Mouse (Mus musculus) lung, embryonic 14.5 days (tissue): ENCODE measurements around the gene Gm5475. TPM values are rescaled to one million over a fixed set of nuclear protein-coding genes. Genes with fewer than 3 reads are reported as not detected.
A peak's percentile ranks its signal among the peaks of the same experiment; 100 is the strongest.

Experiments
- ATAC-seq: fragments of 200-750 bp; cut with Nextera tagmentation; 2 replicates; pipeline ENCODE4 v1.8.0; 2017; ENCODE audit warnings: mild to moderate bottlenecking, moderate TSS enrichment, moderate library complexity; ENCODE audit not compliant: insufficient read depth
- DNase-seq: peaks from one replicate; pipeline ENCODE4 v3.0.0-alpha.2; 2015
- H3K27ac ChIP-seq: fragments of 300-500 bp; sonication (generic); 2 replicates; pipeline ENCODE4 v1.5.1; 2014; ENCODE audit warnings: low read depth, mild to moderate bottlenecking, moderate library complexity
- H3K27me3 ChIP-seq: fragments of 300-500 bp; sonication (generic); 2 replicates; pipeline ENCODE4 v1.6.1; 2014; ENCODE audit warnings: low read length, control low read depth; ENCODE audit not compliant: insufficient read depth
- H3K36me3 ChIP-seq: fragments of 300-500 bp; sonication (generic); 2 replicates; pipeline ENCODE4 v1.6.1; 2014; ENCODE audit warnings: control low read depth; ENCODE audit not compliant: insufficient read depth
- H3K4me1 ChIP-seq: fragments of 300-500 bp; sonication (generic); 2 replicates; pipeline ENCODE4 v1.6.1; 2014; ENCODE audit warnings: antibody characterized with exemption, control low read depth; ENCODE audit not compliant: insufficient read depth
- H3K4me2 ChIP-seq: fragments of 300-500 bp; sonication (generic); 2 replicates; pipeline ENCODE4 v1.6.1; 2014; ENCODE audit warnings: mild to moderate bottlenecking
- H3K4me3 ChIP-seq: fragments of 300-500 bp; sonication (generic); 2 replicates; pipeline ENCODE4 v1.5.1; 2014; ENCODE audit warnings: low read depth, low read length
- H3K9ac ChIP-seq: fragments of 300-500 bp; sonication (generic); 2 replicates; pipeline ENCODE4 v1.6.1; 2014
- H3K9me3 ChIP-seq: fragments of 300-500 bp; sonication (generic); 2 replicates; pipeline ENCODE4 v1.6.1; 2016; ENCODE audit warnings: low read depth, low read length, control low read depth
- CTCF ChIP-seq: IDR thresholded peaks from 2 replicates; pipeline ENCODE4 v1.5.1; 2016; ENCODE audit warnings: antibody characterized with exemption, low read depth
- WGBS: fragments of 180-500 bp; shearing (Covaris S2); extraction: QIAGEN DNeasy Blood & Tissue Kit; methylation state at CpG from one replicate; pipeline ENCODE4 v1.1.7; 2014; 5-methylcytosine and 5-hydroxymethylcytosine counted together
- polyA plus RNA-seq: library from polyadenylated mRNA; unstranded; fragments of >200 nt; fragmentation: Nextera tagmentation; extraction: Ambion mirVana; gene quantifications from 2 replicates; pipeline ENCODE4 v1.2.1, GENCODE M21; 2014

Gm5475 gene
- polyA plus RNA-seq, 1 experiment from 2014 or later, result not detected

DNA sequence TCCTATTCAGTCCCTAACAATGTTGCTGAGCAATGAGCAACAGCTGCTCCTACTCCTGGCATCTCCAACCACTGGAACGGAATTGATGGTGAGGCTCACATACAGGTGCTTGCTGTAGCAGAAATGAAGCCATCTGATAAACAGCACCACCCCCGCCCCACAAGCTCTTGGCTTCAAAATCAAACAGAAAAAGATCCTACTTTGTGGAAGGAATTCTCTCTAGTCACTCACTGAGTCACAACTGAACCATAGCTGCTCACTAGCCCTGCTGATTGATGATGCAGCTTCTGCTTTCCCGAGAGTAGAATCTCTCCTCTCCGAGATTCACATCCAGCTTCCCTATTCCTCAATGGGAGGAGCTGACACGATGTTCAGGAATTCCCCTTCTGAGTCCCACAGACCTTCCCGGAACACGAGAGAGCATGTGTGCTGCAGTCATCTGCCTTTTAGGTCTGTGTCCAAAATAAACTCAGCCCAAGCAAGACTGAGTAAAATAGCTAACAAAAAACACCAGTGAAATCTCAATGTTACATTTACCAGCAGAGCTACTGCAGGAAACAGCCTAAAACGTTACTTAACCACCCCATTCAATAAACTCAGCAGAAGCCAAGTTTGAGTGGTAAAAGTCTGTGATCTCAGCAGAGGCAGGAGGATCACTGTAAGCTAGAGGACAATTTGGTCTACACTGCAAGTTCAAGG, 739 bp upstream of the Gm5475 start:
- peak overlapping the region; percentile 94 for H3K4me2 ChIP-seq
- peak overlapping the region; percentile 96 for H3K4me3 ChIP-seq
- H3K4me1 ChIP-seq, result 0 out of 2 replicates have a peak, but pooled peaks cover 6% of the 10 kb centered on the region
- 0 out of 2 replicates have a peak overlapping the region, but pooled peaks have one; percentile 3 for H3K9ac ChIP-seq
- H3K9me3 ChIP-seq, result no peaks in the 10 kb centered on the region
- H3K27me3 ChIP-seq, result peaks cover 16% of the 10 kb centered on the region
- DNase-seq, result no peak
- WGBS, result 19% methylated on average over 8 of the region's 8 CpGs
- ATAC-seq, result no peak
- no peak for TF ChIP-seq CTCF
- H3K36me3 ChIP-seq, result no peaks in the 10 kb centered on the region
- H3K27ac ChIP-seq, result no peak overlapping the region

DNA sequence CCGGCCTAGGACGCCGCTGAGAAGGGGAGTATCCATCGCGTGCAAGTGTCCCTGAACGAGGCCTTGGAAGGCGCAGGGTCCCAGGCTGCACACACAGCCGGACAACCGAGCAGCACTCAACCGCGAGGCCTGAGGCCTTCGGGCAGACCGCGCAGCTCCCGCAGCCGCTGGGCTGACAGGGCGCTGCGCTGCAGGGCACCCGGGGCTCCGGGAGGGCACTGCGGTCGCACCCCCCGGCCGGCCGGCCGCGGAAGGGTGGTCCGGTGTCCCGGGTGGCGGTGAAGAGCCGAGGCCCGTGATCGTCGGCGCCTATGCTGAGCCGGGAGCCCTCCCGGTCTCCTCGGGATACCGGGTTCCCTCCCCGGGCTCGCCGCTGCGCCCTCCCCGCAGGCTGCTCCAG, 529 bp downstream of the Gm5475 start:
- peak; percentile 74 for ATAC-seq
- Histone ChIP-seq H3K4me1 (0 out of 2 replicates have a peak, but pooled peaks cover 6% of the 10 kb centered on the region), H3K36me3 (no peaks in the 10 kb centered on the region), H3K9ac (peak overlapping the region; percentile 91), H3K27ac (peak overlapping the region; percentile 16; the same call in 1 of the 2 replicates), H3K4me2 (peak overlapping the region; percentile 94), H3K9me3 (no peaks in the 10 kb centered on the region), H3K4me3 (peak overlapping the region; percentile 96), H3K27me3 (peaks cover 16% of the 10 kb centered on the region)
- DNase-seq, result peak; percentile 35
- TF ChIP-seq CTCF, result no peak
- WGBS, result under 1% methylated on average over 44 of the region's 44 CpGs

DNA sequence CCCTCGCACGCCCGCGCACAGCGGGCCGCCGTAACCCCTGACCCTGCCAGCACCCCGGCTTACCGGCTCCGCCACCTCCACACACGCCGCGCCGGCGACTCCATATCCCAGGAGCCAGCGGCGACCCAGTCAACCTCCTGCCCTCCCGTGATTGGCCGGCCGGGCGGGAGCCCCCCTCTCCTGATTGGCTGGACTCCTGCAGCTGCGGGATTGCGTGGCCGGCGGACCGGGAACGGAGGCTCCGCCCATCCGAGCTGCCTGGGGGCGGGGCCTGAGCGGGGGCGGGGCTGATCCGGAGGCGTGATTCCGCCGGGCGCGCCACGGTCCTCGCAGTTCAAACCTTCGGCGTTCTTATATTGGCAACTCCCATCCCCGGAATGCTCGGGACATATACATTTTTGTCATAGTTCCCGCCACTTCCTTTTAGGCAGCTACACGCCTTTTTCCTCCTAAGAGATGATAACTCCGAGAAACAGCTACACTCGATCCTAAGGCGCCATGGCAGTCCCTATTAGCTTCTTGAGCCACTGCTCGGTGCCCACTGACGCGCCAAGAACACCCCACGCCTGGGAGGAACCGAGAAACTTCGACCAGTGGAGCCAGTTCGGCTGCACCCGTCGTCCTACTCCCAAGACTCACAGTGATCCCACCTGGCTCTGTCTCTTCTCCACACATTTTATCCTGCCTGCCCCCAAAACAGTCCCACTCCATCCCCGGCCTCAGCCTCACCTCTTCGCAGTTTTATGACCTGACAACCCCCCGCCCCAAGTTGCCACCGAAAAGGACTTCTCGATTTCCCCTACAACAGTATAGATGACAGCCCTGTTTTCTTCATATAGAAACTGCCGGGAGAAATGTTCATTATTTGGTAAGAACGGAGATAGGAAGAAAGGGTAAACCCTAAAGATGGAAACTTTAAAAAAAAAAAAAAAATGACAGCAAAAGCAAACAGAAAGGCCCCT, 1.2 kb downstream of the Gm5475 start:
- WGBS, result under 1% methylated on average over 64 of the region's 65 CpGs
- Histone ChIP-seq H3K27ac (peak overlapping the region; percentile 16; the same call in 1 of the 2 replicates), H3K4me1 (0 out of 2 replicates have a peak, but pooled peaks cover 6% of the 10 kb centered on the region), H3K9me3 (no peaks in the 10 kb centered on the region), H3K9ac (peak overlapping the region; percentile 91), H3K36me3 (no peaks in the 10 kb centered on the region), H3K27me3 (peaks cover 16% of the 10 kb centered on the region), H3K4me3 (peak overlapping the region; percentile 96), H3K4me2 (peak overlapping the region; percentile 94)
- ATAC-seq, result peak; percentile 99
- peak; percentile 97 for DNase-seq
- TF ChIP-seq CTCF, result no peak

DNA sequence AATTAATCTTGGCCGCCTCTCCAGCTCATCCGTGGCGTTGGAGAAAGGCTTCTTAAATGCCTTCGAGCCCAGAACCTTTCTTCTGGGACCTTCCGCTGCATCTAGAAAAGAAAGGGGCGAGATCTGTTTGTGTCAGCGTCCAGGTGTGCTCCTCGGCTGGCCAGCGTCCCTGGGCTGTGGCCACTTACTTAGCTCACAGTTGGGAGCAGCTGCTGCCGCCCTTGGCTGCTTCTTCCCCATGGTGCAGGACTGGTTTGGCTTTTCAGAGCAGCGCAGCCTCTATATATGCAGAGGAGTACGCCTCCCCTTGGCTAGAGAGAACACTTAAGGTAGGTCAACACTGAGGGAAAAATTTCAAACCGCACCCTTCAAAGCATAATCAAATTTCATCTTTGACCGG, 2.0 kb downstream of the Gm5475 start:
- 2% methylated on average over 14 of the region's 14 CpGs for WGBS
- peaks cover 16% of the 10 kb centered on the region for H3K27me3 ChIP-seq
- 0 out of 2 replicates have a peak, but pooled peaks cover 6% of the 10 kb centered on the region for H3K4me1 ChIP-seq
- H3K9ac ChIP-seq, result peak overlapping the region; percentile 36
- no peaks in the 10 kb centered on the region for H3K9me3 ChIP-seq
- no peak overlapping the region for H3K27ac ChIP-seq
- peak overlapping the region; percentile 94 for H3K4me2 ChIP-seq
- no peak for ATAC-seq
- TF ChIP-seq CTCF, result no peak
- DNase-seq, result peak; percentile 51
- H3K4me3 ChIP-seq, result peak overlapping the region; percentile 96
- no peaks in the 10 kb centered on the region for H3K36me3 ChIP-seq

DNA sequence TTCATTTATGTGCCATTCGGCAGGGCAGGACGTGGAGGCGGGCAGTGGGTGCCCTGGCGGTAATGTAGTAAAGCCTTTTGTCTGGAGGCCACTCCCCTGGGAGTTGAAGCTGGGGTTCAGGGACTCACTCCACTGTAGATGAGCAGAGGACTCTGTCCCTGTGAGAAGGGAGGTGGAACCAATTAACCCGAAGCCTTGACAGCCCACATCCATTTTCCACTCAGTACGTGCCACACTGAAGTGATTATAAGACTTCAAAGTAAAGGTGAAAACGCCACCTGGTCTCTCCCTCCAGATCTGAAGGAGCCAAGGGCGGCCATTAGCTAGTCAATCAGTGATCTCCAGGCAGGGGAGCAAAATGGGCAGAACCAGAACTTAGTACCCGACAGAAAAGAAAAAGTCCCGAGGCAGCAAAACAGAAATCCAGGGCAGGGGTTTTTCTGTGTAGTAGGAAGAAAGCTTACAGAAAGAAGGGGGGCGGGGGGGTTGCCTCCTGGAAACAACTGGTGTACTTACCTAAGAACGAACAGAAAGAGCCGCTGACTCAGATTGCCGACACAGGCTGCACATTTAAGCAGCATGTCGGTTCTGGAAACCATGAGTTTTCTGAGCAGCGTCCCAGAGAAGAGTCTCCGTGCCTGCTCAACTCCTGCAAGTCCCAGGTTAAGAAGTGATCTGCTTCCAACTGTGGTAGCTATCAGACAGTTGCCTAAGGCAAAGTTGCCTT, 2.6 kb downstream of the Gm5475 start, which contains the start of gene Slc11a2:
TSS of gene Slc11a2 (minus strand) at position 677 of the 727 bp plus-strand sequence.
- Histone ChIP-seq H3K9ac (peak within 1 kb of the TSS; percentile 36), H3K36me3 (no peaks in the 10 kb centered on the region), H3K4me3 (peak within 1 kb of the TSS; percentile 96), H3K4me1 (0 out of 2 replicates have a peak, but pooled peaks cover 6% of the 10 kb centered on the region), H3K4me2 (peak within 1 kb of the TSS; percentile 94), H3K9me3 (no peaks in the 10 kb centered on the region), H3K27ac (no peak within 1 kb of the TSS), H3K27me3 (peaks cover 16% of the 10 kb centered on the region)
- WGBS, result 24% methylated on average over 17 of the region's 17 CpGs
- ATAC-seq, result no peak
- 0 out of 2 replicates have a peak, but pooled peaks have one; percentile 1 for TF ChIP-seq CTCF
- peak; percentile 26 for DNase-seq

DNA sequence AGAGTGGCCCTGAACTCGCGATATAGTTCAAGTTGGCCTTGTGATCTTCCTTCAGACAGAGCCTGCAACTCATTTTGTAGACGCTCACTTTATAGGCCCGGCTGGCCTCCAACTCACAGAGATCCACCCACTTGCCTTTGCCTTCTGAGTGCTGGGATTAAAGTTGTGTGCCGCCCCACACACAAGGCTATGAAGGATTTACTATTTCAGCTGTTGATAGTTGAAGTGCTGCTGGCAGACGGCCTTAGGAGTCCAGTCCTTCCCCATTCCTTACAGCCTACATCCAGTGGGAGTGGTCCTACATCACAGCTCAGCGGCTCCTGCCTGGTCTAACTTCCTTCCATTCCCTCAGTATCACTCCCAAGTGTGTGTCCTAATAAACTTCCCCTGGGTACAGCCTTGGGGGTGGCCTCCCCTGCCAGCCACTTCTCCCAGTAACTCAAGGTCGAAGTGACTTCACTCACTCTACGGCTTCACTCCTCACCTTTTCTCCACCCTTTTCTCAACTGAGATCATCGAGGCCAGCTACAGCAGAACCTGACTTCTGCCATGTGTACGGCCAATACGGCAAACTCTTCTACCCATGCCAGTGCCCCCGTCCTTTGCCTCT, 6.5 kb downstream of the Gm5475 start:
- Histone ChIP-seq H3K4me3 (no peak overlapping the region), H3K9ac (no peak overlapping the region), H3K4me1 (no peaks in the 10 kb centered on the region), H3K36me3 (no peaks in the 10 kb centered on the region), H3K27me3 (peaks cover 16% of the 10 kb centered on the region), H3K9me3 (no peaks in the 10 kb centered on the region), H3K27ac (no peak overlapping the region), H3K4me2 (no peak overlapping the region)
- TF ChIP-seq CTCF, result no peak
- 69% methylated on average over 13 of the region's 13 CpGs for WGBS
- ATAC-seq (no peak), DNase-seq (peak; percentile 39)
